Mouse (Mus musculus) G1E (cell line): ENCODE data around the gene Rassf8. TPM values are rescaled to one million over a fixed set of nuclear protein-coding genes. Genes with fewer than 3 reads are reported as not detected.

ENCODE experiments used
- ATAC-seq: 2 replicates; pipeline ENCODE4 v1.8.0; 2016; ENCODE audit warnings: mild to moderate bottlenecking; ENCODE audit not compliant: insufficient number of reproducible peaks, poor library complexity, low FRiP score, severe bottlenecking; ENCODE audit errors: extremely low read depth
- DNase-seq: peaks from one replicate; pipeline ENCODE4 v3.0.0; 2012; ENCODE audit warnings: low spot score
- H3K27me3 ChIP-seq: 2 replicates; pipeline ENCODE4 v1.6.1; 2012; ENCODE audit warnings: mild to moderate bottlenecking, low read length, inconsistent platforms; ENCODE audit not compliant: insufficient read depth
- H3K36me3 ChIP-seq: replicated peaks from 2 replicates; pipeline ENCODE3; 2012; ENCODE audit warnings: mild to moderate bottlenecking, inconsistent platforms
- H3K4me1 ChIP-seq: 2 replicates; pipeline ENCODE4 v1.6.1; 2012; ENCODE audit warnings: low read depth, low read length, inconsistent platforms, mixed read lengths; ENCODE audit not compliant: insufficient read depth
- H3K4me3 ChIP-seq: 2 replicates; pipeline ENCODE4 v1.5.1; 2012; ENCODE audit warnings: low read depth, mild to moderate bottlenecking, inconsistent platforms, low read length, moderate library complexity, mixed read lengths
- H3K9me3 ChIP-seq: replicated peaks from 2 replicates; pipeline ENCODE4 v1.6.1; 2012; ENCODE audit warnings: inconsistent platforms
- CTCF ChIP-seq: IDR thresholded peaks from 2 replicates; pipeline ENCODE4 v1.5.1; 2012; ENCODE audit warnings: low read depth, low read length, inconsistent platforms, mixed read lengths
- GATA1 ChIP-seq: IDR thresholded peaks from 2 replicates; pipeline ENCODE4 v1.6.1; 2012; ENCODE audit warnings: borderline replicate concordance, low read length, inconsistent platforms, mixed read lengths
- GATA2 ChIP-seq: IDR thresholded peaks from 2 replicates; pipeline ENCODE4 v1.6.1; 2012; ENCODE audit warnings: low read depth, low read length, inconsistent platforms, borderline replicate concordance
- POLR2AphosphoS5 ChIP-seq: IDR thresholded peaks from 2 replicates; pipeline ENCODE4 v1.6.1; 2012; ENCODE audit warnings: low read depth, low read length, inconsistent platforms; ENCODE audit not compliant: insufficient replicate concordance
- TAL1 ChIP-seq: conservative IDR thresholded peaks from 2 replicates; pipeline ENCODE4 v1.6.1; 2012; ENCODE audit warnings: low read depth, low read length, inconsistent platforms, mixed read lengths
- polyA plus RNA-seq: library from polyadenylated mRNA; stranded (reverse); fragments of >175 nt; gene quantifications from 2 replicates; pipeline ENCODE4 v1.2.3, GENCODE M21; 2012
- total RNA-seq, 2 experiments: library from RNA; stranded (forward) in 1 of 2; stranded (reverse) in 1 of 2; fragments of 200-1000 nt in 1 of 2; fragments of >200 nt in 1 of 2; fragmentation: Nextera tagmentation in 1 of 2; gene quantifications; 2 replicates each; pipeline ENCODE4 v1.2.3; 2014 to 2017

The Rassf8 gene
- total and polyA plus RNA-seq, 3 experiments: 0.16 TPM; not detected in 2

- no peak overlapping the region for H3K4me3 ChIP-seq
- TF ChIP-seq GATA2 (no peak), TAL1 (no peak), POLR2AphosphoS5 (no peak)
- DNase-seq (no peak), ATAC-seq (no peak)
- peaks cover 73% of the 10 kb centered on the region for H3K9me3 ChIP-seq
- H3K27me3 ChIP-seq: no peaks in the 10 kb centered on the region
- H3K4me1 ChIP-seq: no peaks in the 10 kb centered on the region
- no peaks in the 10 kb centered on the region for H3K36me3 ChIP-seq
Observed at GRCm38 (mm10) chr6:145852708-145853107, 106.2 kb downstream of the Rassf8 start.

GRCm38 (mm10) chr6:145853356-145854079 is 107.0 kb downstream of the Rassf8 start:
- no peaks in the 10 kb centered on the region for H3K4me1 ChIP-seq
- ATAC-seq: no peak

GRCm38 (mm10) chr6:145854756-145855155 is 108.2 kb downstream of the Rassf8 start:
- TF ChIP-seq TAL1: no peak
- TF ChIP-seq CTCF: no peak
- TF ChIP-seq POLR2AphosphoS5: no peak
- no peak for TF ChIP-seq GATA2
- ATAC-seq: no peak
- no peaks in the 10 kb centered on the region for H3K36me3 ChIP-seq
- DNase-seq: no peak
- H3K27me3 ChIP-seq: no peaks in the 10 kb centered on the region
- H3K4me1 ChIP-seq: no peaks in the 10 kb centered on the region
- H3K9me3 ChIP-seq: peaks cover 80% of the 10 kb centered on the region
- H3K4me3 ChIP-seq: no peak overlapping the region

More at GRCm38 (mm10) chr6:145853356-145854079, 107.0 kb downstream of the Rassf8 start:
- Histone ChIP-seq H3K27me3 (no peaks in the 10 kb centered on the region), H3K9me3 (peaks cover 75% of the 10 kb centered on the region), H3K4me3 (no peak overlapping the region), H3K36me3 (no peaks in the 10 kb centered on the region)
- no peak for DNase-seq
- TF ChIP-seq CTCF: no peak
- TF ChIP-seq GATA2: no peak
- TF ChIP-seq GATA1: no peak
- TF ChIP-seq POLR2AphosphoS5: no peak
- TF ChIP-seq TAL1: no peak

- H3K36me3 ChIP-seq: no peaks in the 10 kb centered on the region
- peaks cover 75% of the 10 kb centered on the region for H3K9me3 ChIP-seq
- DNase-seq (no peak), ATAC-seq (no peak)
- no peaks in the 10 kb centered on the region for H3K4me1 ChIP-seq
- TF ChIP-seq CTCF: no peak
- TF ChIP-seq POLR2AphosphoS5: no peak
- H3K4me3 ChIP-seq: no peak overlapping the region
- no peaks in the 10 kb centered on the region for H3K27me3 ChIP-seq
Observed at GRCm38 (mm10) chr6:145855720-145856551, 109.4 kb downstream of the Rassf8 start.

- H3K4me3 ChIP-seq: no peak overlapping the region
Observed at GRCm38 (mm10) chr6:145857428-145857827, 110.9 kb downstream of the Rassf8 start.

GRCm38 (mm10) chr6:145858414-145858813 is 111.9 kb downstream of the Rassf8 start:
- Histone ChIP-seq H3K36me3 (no peaks in the 10 kb centered on the region), H3K4me1 (no peaks in the 10 kb centered on the region), H3K4me3 (no peak overlapping the region), H3K9me3 (peaks cover 67% of the 10 kb centered on the region), H3K27me3 (no peaks in the 10 kb centered on the region)
- TF ChIP-seq GATA2 (no peak), CTCF (no peak), POLR2AphosphoS5 (no peak), GATA1 (no peak), TAL1 (no peak)
- DNase-seq: no peak
- no peak for ATAC-seq

More at GRCm38 (mm10) chr6:145857428-145857827, 110.9 kb downstream of the Rassf8 start:
- ATAC-seq: no peak
- H3K36me3 ChIP-seq: no peaks in the 10 kb centered on the region
- TF ChIP-seq TAL1 (no peak), GATA1 (no peak), POLR2AphosphoS5 (no peak), GATA2 (no peak), CTCF (no peak)
- H3K27me3 ChIP-seq: no peaks in the 10 kb centered on the region
- peaks cover 67% of the 10 kb centered on the region for H3K9me3 ChIP-seq
- no peak for DNase-seq
- no peaks in the 10 kb centered on the region for H3K4me1 ChIP-seq
